Mouse (Mus musculus) common myeloid progenitor, adult 5-6 weeks (primary cell): ENCODE measurements around the gene Marcksl1. TPM values are rescaled to one million over a fixed set of nuclear protein-coding genes. Genes with fewer than 3 reads are reported as not detected.
"Not testable (repeated sequence)": the region's sequence is repeated elsewhere in the genome, so short reads cannot be mapped to it uniquely, and the experiment has no call there.

Source experiments
- ATAC-seq: replicated peaks from 2 replicates; pipeline ENCODE4 v1.8.0; 2016; ENCODE audit warnings: low read depth, mild to moderate bottlenecking, moderate TSS enrichment, inconsistent platforms; ENCODE audit not compliant: poor library complexity, severe bottlenecking
- total RNA-seq: library from RNA; stranded (forward); fragments of 200-1000, 187-1606 nt; gene quantifications from 2 replicates; pipeline ENCODE4 v1.2.3, GENCODE M21; 2017

Gene Marcksl1
- total RNA-seq, 1 experiment from 2014 or later, result 80.7 TPM

DNA sequence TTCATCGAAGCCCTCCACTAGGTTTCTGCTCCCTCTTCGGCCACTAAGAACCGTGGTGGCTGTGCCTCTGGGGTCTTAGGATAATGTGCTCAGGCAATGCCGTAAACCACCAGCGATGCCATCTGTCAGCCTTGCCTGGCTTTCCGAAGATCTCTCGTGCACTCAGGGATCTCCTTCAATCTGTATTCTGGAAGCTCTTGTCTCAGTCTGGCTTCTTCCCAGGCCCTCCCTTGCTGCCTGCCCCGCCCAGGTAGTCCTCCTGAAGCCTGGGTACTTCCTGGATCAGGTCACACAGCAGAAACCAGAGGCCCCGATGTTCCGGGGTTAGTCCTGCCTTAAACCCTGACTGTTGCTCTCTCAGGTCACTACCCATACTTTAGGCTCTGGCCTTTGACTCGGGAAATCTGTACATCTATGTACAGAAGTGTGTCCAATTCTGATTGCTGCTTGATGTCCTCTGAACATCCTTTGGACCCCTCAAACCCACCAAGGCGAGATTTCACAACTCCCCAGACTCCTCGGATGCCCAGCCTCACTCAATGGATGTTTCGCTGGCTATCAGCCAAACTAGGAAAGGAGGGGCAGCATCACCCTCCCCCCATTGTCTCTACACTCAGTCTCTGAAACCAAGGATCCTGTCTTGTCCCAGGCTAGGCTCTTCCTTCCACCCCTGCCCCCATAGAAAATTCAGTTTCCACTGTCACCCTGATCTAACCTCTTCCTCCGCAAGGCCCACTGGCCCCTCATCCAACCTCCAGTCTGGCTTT is 4.4 kb upstream of the Marcksl1 start:
- no peak for ATAC-seq

DNA sequence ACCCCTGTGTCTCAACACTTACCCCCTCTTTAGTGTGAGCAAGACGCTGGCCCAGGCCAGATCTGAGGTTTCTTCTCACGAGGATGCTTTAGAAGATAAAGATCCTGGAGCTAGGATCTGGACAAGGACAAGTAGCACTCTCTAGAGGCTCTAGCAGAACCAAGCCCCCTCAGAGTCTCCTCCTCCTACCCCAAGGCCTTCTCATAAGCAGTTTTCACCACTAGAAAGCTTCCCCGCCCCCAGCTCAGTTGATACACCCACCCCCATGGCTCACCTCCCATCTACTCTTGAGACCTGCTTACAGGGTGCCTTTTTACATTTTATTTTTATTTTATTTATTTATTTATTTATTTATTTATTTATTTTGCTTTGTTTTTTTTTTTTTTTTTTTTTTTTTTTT is 3.7 kb upstream of the Marcksl1 start:
- ATAC-seq, result no peak

DNA sequence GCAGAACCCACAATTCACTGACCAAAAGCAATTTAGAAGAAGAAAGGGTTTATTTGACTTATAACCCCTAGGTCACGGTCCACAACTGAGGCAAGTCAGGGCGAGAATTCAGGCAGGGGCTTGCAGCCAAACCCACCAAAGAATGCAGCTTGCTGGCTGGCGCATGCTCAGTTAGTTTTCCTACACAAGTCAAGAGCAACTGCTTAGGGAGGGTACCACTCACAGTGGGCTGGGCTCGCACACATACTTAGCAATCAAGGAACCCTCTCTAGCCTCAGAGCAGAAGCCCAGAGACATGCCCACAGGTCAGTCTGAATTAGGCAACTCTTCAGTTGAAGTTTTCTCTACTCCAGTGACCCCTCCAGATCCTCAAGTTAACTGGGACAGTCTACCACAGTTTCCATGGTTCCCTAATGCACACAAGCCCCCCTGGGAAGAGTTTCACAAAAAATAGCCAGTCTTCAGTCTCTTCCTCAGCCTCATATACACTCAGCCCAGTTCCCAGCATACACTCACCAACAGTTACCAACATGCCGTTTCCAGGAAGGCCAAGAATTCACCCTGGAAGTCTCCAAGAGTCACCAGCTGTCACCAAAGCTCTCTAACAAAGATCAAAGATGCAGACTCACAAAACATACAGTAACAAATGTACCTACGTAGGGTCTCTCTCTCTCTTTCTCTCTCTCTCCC is 2.5 kb upstream of the Marcksl1 start:
- no peak for ATAC-seq

DNA sequence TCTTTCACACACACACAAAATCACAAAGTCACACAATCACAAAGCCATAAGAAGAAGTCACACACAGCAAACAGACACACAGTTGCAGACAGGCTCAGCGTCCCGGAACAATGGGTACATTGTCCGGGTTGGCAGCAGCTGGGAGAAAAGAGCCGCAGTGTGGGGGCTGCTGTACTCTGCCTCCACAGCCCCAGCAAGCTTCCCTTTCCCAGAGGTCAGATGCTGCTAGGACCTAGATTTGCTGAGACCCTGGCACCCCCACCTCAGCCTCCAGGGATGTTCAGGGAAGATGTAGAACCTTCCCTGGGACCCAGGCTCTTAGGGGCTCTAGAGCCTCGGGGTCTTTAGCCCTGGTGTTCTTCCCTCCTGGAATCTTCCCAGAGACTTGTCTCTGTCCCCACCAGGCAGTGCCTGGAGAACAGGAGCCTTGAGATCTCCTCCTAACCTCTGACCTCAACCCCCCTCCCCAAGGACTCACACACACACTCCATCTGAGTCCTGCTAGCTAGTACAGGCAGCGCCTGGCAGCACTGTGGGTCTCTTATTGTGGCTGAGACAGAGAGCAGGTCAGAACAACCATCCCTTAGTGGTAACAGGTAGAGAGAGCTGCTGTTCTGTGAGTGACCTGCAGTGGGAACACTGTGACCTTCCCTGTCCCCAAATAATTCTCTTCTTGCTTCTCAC is 1.8 kb upstream of the Marcksl1 start:
- ATAC-seq, result no peak

DNA sequence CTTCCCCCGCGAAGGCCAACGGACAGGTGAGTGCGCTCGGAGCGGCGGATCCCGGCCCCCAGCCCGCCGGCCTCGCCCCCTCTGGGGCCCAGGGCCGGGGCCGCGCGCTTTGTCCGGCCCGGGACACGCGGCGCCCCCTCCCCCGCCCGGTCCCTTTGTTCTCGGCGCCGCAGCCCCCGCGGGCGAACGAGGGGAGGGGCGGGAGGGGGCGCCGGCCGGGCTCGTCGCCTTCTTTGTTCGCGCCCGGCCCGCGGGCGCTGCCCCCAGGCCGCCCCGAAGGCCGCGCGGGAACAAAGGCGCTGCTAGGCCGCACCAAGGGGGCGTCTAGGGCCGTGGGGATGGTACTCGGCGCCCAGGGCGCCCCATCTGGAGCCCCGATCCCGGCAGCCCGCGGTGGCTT is 510 bp downstream of the Marcksl1 start:
- ATAC-seq, result no peak

DNA sequence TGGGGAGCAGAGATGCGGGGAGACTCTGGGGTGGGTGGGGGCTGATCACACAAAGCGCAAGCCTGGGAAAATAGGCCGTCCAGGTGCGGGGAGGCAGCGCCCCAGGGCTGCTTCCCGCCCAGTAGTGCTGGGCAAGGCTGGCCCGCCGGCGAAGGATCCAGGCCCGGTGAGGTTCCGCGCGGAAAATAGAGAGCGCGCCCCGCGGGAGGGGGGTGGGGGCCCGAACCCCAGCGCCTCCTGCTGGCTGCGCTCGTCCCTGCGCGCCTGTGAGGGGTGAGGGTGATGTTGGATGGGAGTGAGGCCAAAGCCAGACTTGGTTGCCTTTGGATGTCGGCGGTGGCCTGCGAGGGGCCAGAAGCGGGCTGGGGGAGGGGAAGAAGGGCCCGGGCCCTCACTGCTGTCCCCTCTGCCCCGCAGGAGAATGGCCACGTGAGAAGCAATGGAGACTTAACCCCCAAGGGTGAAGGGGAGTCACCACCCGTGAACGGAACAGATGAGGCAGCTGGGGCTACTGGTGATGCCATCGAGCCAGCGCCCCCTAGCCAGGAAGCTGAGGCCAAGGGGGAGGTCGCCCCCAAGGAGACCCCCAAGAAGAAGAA is 1.0 kb downstream of the Marcksl1 start:
- ATAC-seq, result peak; percentile 62

DNA sequence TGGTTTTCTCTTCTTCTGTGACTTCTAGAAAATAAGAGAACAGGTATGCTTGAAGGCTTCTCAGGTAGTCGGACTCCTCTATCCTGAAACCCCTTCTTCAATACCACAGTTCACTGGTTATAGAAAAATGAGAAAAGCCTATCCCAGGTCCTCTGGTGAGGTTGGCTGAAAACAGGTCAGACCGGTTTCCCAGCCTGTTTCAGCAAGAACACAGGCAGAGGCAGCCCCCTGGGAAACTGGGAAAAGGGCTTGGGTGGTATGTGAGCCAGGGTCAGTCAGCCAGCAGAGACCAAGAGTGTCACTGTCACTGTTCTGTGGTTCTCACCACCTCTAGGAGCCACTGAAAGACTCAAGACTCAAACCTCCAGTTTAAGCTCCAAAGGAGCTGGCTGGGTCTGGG is 3.5 kb downstream of the Marcksl1 start:
- ATAC-seq, result no peak

DNA sequence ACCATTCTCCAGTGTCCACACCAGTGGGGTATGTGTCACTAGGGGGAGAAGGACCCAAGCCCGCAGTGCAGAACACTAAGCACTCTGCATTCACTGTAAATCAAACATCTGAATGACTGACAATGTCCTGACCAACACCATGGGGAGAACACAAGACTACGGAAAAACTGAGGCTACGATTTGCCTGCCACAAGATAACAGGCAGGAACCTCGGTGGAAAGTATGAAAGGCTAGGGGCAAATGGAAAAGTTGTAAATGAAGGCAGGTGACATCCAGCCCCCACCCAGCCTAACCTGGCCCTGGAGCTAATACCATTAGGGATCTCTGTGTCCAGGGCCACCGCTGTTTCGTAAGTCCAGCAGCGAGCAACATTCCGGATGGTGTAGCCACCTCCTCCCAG is 5.1 kb downstream of the Marcksl1 start:
- no peak for ATAC-seq

DNA sequence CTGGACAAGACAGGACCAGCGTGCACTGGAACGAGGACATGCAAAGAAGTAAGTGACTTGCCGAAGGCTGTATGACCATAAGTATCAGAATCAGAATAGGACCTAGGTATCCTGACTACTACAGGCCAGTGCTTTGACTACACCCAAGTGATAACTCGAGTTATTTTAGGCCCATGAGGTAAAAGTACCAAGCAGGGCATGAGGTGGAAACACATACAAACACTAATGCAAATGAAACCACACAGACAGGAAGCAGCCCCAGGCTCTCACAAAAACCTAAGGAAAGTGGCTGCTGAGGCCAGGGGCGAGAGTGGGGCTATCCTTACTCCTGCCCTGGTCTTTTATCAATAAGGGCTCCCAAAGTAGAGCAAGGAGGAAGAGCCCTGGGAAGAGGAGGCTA is 12.0 kb downstream of the Marcksl1 start:
- ATAC-seq, result no peak

DNA sequence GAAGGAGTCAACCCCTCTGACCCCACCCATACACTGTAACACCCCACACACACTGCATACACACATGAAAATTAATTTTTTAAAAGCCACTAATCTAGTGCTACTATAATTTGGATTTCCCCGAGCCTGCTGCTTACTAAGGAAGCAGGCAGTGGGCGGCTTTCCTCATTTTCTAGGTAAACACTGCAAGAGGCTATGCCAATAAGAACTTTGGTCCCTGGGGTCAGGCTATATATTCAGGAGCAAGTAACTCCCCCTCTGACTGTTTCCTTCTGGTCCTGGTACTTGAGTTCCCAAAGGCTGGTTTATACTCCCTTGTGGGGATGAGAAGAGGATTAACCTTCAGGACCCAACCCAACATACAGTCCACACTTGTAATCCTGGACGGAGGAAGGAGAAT is 12.5 kb downstream of the Marcksl1 start:
- no peak for ATAC-seq

DNA sequence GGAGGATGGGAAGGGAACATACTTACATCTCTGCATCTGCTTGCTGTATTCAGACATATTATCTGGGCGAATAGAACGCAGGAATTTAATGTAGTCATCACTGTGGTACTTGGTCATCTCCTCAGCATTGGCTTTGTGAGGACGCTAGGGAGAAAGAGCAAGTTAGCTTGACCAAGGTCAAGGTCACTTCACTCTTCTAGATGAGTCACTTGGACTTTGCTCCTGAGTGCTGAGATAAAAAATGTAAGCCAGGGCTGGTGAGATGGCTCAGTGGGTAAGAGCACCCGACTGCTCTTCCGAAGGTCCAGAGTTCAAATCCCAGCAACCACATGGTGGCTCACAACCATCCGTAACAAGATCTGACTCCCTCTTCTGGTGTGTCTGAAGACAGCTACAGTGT is 15.5 kb downstream of the Marcksl1 start:
- ATAC-seq, result not testable (repeated sequence)

DNA sequence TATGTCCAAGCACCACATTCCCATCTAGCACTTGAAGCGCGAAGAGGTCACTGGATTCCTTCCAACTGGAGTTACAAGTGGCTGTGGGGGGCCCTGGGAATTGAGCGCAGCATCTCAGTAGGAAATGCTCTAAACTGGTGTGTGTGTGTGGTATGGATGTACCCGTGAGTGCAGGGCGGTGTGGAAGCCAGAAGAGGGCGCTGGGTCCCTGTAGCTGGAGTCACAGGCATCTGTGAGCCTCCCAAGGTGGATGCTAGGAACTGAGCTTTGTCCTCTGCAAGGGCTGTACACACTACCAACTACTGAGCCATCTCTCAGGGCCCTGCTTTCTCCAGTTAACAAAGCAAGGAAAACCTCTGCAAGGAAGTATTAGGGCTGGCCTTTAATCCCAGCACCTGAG is 26.6 kb downstream of the Marcksl1 start:
- no peak for ATAC-seq

DNA sequence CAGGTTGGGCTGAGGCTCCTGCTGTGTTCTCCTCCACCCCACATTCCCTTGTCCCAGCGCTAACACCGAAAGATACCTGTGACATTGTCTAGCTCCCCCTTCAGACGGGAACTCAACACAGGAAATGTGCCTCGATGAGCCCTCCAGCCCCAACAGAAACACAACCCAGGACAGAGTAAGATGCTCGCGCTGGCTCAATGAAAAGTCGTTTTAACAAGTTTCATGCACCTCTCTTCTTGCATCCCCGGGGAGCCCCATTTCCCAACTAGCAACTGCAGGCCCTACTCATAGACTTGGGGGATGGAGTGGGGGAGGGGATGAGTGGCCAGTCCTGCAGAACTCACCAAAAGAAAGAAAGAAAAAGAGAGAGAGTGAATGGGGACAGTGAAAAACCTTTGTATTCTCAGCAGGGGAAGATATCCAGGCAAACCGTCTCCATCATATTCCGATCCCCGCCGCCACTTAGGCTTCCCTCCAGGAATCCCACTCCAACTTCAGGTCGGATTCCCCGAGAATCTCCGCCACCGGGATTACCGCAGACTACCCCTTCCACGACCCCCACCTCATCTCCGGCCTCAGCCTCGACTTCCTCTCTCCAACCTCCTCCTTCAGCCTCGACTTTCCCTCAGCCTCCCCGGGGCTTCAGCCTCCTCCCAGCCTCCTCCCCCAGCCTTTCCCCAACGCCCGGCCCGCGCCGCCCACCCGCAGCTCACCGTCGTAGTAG is 28.6 kb downstream of the Marcksl1 start:
- no peak for ATAC-seq

DNA sequence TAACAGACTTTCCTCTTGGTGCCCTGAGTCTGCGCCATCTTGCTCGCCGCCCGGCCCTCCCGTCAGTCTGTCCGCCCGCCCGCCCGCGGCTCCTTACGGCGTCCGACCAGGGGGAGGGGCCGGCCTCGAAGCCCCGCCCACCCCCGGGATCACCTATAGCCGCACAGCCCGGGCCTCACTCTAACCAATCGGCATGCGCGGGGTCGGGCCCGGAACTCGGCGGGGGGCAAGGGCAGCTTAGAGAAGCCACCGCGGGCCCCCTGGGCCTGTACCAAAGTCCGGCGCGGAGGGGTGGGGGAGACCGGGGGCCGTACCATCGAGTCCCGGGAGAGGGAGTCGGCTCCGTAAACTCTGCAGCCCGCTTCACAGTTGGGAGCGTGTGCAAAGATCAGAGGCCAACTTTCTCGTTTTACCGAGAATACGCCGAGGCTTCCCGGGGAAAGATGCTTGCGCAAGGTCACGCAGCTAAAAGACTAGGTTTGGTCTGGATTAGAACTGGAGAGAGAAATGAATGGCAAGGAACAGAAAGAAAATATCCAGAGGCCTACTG is 29.3 kb downstream of the Marcksl1 start, which contains the start of gene Hdac1:
Gene Hdac1 (minus strand): TSS at position 122 of the 550 bp plus-strand sequence.
- ATAC-seq, result peak; percentile 96

DNA sequence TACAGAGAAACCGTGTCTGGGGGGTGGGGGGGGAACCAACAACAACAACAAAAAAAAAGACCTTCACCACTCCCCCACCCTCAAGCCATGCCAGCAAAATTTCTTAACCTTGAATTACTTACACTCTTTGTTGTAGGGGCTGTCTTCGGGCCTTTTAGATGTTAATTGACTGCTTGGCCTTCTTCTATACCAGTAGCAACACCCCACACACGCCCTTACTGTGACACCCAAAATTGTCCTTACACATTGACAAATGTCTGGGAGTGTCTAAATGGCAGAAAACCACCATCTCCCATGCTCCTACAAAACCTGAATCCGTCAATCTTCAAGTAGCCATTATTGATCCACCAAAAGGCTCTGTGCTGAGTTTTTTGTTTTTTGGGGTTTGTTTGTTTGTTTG is 30.7 kb downstream of the Marcksl1 start:
- ATAC-seq, result no peak

DNA sequence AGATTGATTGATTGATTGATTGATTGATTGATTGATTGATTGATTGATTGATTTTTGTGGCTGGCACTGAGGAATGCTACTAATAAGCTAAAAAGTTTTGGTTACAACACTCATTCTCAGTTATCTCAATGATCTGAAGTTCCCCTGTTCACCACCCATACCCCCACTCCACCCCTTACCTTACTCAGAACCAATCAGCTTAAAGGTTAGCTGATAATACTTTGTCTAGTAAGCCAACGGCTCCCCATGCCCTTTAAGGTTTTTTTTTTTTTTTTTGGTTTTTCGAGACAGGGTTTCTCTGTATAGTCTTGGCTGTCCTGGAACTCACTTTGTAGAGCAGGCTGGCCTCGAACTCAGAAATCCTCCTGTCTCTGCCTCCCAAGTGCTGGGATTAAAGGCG is 34.2 kb downstream of the Marcksl1 start:
- ATAC-seq, result not testable (repeated sequence)

DNA sequence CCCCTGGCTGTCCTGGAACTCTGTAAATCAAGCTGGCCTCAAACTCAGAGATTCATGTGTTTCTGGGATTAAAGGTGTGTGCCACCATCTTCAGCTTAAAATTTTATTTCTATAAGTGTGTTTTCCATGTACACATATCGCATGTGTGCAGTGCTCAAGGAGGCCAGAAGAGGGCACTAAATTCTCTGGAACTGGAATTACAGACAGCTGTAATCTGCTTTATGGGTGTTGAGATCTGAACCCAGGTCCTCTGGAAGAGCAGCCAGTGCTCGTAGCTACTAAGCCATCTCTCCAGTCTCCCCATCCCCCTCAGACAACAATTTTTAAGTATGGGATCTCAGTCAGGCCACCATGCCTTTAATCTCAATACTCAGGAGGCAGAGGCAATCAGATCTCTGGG is 35.9 kb downstream of the Marcksl1 start:
- ATAC-seq, result peak; percentile 50; the same call in 1 of the 2 replicates

DNA sequence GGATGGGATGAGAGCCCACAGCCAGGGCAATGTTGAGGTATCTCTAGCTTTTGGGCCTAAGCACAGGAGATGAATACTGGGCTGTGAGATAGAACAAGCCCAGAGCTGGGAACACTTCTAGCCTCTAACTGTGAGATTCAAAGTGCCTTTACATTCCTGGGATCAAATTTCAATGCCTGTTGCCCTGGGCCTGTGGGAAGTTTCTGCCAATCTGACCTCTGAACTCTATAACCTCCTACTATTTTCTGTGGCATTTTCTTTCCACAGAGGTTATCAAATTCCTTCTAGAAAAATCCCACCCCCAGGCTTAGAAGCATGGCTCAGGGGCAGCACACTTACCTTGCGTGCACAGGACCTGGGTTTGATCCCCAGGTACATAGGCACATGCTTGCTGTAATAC is 36.9 kb downstream of the Marcksl1 start:
- ATAC-seq, result no peak

DNA sequence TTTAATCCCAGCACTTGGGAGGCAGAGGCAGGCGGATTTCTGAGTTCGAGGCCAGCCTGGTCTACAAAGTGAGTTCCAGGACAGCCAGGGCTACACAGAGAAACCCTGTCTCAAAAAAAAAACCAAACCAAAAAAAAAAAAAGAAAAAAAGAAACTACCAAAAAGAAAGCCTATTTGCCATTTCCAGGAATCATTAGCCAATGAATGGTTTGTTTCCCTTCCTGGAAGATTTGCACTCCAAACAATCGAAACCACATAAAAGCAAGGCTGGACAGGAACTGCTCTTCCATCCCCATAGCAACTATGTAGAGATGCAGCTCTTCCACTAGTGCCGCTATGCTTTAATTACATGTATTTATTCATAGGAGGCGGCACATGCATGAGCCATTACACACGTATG is 41.1 kb downstream of the Marcksl1 start:
- not testable (repeated sequence) for ATAC-seq

DNA sequence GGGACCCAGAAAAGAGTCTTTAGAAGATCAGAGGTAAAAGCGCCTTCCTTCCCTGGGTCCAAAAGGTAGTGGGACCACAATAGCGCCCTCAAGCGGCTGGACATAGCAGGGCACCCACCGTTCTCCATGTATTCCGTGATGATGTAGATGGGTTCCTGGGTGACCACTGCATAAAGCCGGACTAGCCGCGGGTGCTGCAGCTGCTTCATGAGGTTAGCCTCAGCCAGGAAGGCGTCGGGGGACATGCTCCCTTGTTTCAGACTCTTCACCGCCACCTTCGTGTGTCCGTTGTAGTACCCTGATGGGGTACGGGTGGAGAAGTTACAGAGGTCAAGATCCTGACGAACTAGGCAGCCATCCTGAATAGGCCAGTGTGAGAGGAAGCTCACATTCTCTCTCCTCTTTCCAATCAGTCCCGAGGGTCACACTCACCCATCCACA is 42.1 kb downstream of the Marcksl1 start:
- peak; percentile 64 for ATAC-seq
